Comparison of ENCODE assay signal across 8 mouse cellular contexts in the genomic region with DNA sequence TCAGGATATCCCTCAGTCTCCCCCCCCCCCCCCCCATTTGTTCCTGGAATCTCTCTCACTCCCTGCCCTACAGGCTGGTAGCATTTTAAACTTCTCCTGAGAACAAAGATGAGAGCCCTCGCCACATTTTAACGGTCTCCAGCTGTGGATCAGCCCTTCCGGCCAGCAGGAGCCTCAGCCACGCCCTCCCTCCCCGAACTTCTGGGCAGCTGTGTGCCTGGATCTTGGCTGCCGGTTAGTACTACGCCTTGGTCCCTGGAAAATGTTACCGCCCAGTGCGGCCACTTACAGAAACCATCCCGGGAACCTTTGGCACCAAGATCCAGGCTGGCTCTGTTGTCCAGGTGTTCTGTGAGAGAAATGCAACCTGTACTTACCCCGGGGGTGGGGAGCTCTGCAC. TPM values are rescaled to one million over a fixed set of nuclear protein-coding genes. Genes with fewer than 3 reads are reported as not detected.
DNase-seq lines count a peak whose midpoint lies in the region; ATAC-seq and TF ChIP-seq lines count a peak whose summit lies in the region.

No protein-coding gene starts in this region.

- H3K4me2 ChIP-seq in forebrain, postnatal 0 days (ENCODE audit: low read depth) = no peak overlapping the region
- H3K4me2 ChIP-seq in embryonic facial prominence, embryonic 11.5 days (ENCODE audit: low read depth, low read length) = peak overlapping the region; percentile 27
- peak overlapping the region; percentile 36 for H3K4me2 ChIP-seq in neural tube, embryonic 12.5 days (replicated peaks)

- WGBS in forebrain, embryonic 10.5 days = 3% methylated on average over 11 of the region's 11 CpGs
- WGBS in forebrain, postnatal 0 days = 8% methylated on average over 11 of the region's 11 CpGs
- WGBS in embryonic facial prominence, embryonic 11.5 days = 2% methylated on average over 11 of the region's 11 CpGs
- 1% methylated on average over 11 of the region's 11 CpGs for WGBS in neural tube, embryonic 12.5 days

- H3K4me3 ChIP-seq in forebrain, embryonic 10.5 days = peak overlapping the region; percentile 38
- H3K4me3 ChIP-seq in forebrain, postnatal 0 days (ENCODE audit: low read depth, low read length) = no peak overlapping the region
- peak overlapping the region; percentile 6; the same call in 1 of the 2 replicates for H3K4me3 ChIP-seq in embryonic facial prominence, embryonic 11.5 days (ENCODE audit: low read depth, low read length)
- H3K4me3 ChIP-seq in neural tube, embryonic 12.5 days = no peak overlapping the region

- no peaks in the 10 kb centered on the region for H3K36me3 ChIP-seq in forebrain, embryonic 10.5 days (replicated peaks)
- H3K36me3 ChIP-seq in forebrain, postnatal 0 days (ENCODE audit: insufficient read depth) = no peaks in the 10 kb centered on the region
- H3K36me3 ChIP-seq in embryonic facial prominence, embryonic 11.5 days (replicated peaks; ENCODE audit: control insufficient read depth, insufficient read depth, low read depth, low read length) = no peaks in the 10 kb centered on the region
- H3K36me3 ChIP-seq in neural tube, embryonic 12.5 days = no peaks in the 10 kb centered on the region

- H3K4me1 ChIP-seq in forebrain, embryonic 10.5 days = peaks cover 18% of the 10 kb centered on the region
- H3K4me1 ChIP-seq in forebrain, postnatal 0 days (ENCODE audit: insufficient read depth) = no peaks in the 10 kb centered on the region
- H3K4me1 ChIP-seq in embryonic facial prominence, embryonic 11.5 days (ENCODE audit: control insufficient read depth, insufficient read depth, low read length) = no peaks in the 10 kb centered on the region; the same call in 1 of the 2 replicates
- peaks cover 6% of the 10 kb centered on the region; the same call in 1 of the 2 replicates for H3K4me1 ChIP-seq in neural tube, embryonic 12.5 days

- TF ChIP-seq CTCF in forebrain, postnatal 0 days (IDR thresholded peaks at IDR 0.05; ENCODE audit: low read depth) = no peak

- no peaks in the 10 kb centered on the region for H3K9me3 ChIP-seq in forebrain, embryonic 10.5 days
- H3K9me3 ChIP-seq in forebrain, postnatal 0 days (ENCODE audit: low read length) = no peaks in the 10 kb centered on the region
- no peaks in the 10 kb centered on the region for H3K9me3 ChIP-seq in embryonic facial prominence, embryonic 11.5 days (replicated peaks; ENCODE audit: control insufficient read depth, low read length)
- H3K9me3 ChIP-seq in neural tube, embryonic 12.5 days = no peaks in the 10 kb centered on the region

- DNase-seq in forebrain, embryonic 10.5 days (ENCODE audit: extremely low spot score, low spot score) = peak; percentile 58
- no peak for DNase-seq in forebrain, postnatal 0 days
- peak; percentile 88 for DNase-seq in embryonic facial prominence, embryonic 11.5 days (ENCODE audit: low spot score)
- DNase-seq in heart, postnatal 14 days = peak; percentile 75
- DNase-seq in liver = peak; percentile 48

- H3K9ac ChIP-seq in forebrain, postnatal 0 days = no peak overlapping the region
- peak overlapping the region; percentile 47; the same call in 1 of the 2 replicates for H3K9ac ChIP-seq in embryonic facial prominence, embryonic 11.5 days (replicated peaks; ENCODE audit: low read length)
- no peak overlapping the region for H3K9ac ChIP-seq in neural tube, embryonic 12.5 days

- H3K27ac ChIP-seq in forebrain, embryonic 10.5 days = peak overlapping the region; percentile 78
- no peak overlapping the region for H3K27ac ChIP-seq in forebrain, postnatal 0 days (ENCODE audit: low read depth, low read length)
- H3K27ac ChIP-seq in embryonic facial prominence, embryonic 11.5 days (replicated peaks; ENCODE audit: low read depth, low read length) = 0 out of 2 replicates have a peak overlapping the region, but pooled peaks have one; percentile 20
- H3K27ac ChIP-seq in neural tube, embryonic 12.5 days = no peak overlapping the region

- H3K27me3 ChIP-seq in forebrain, embryonic 10.5 days (ENCODE audit: poor library complexity, severe bottlenecking) = peaks cover 3% of the 10 kb centered on the region; the same call in 1 of the 2 replicates
- H3K27me3 ChIP-seq in forebrain, postnatal 0 days (ENCODE audit: insufficient read depth, low read length) = no peaks in the 10 kb centered on the region
- H3K27me3 ChIP-seq in embryonic facial prominence, embryonic 11.5 days (ENCODE audit: control insufficient read depth, insufficient read depth, low read length) = no peaks in the 10 kb centered on the region
- H3K27me3 ChIP-seq in neural tube, embryonic 12.5 days (replicated peaks) = no peaks in the 10 kb centered on the region

- intact Hi-C loops in heart, postnatal 14 days (cut with DNase I) = no loop called here

- ATAC-seq in forebrain, postnatal 0 days = no peak
- peak; percentile 80 for ATAC-seq in embryonic facial prominence, embryonic 11.5 days (replicated peaks; ENCODE audit: insufficient number of reproducible peaks, low FRiP score, low TSS enrichment, low read depth)
- ATAC-seq in neural tube, embryonic 12.5 days (ENCODE audit: low FRiP score, low read depth) = no peak
- ATAC-seq in erythroid progenitor cell, adult 5-6 weeks (replicated peaks; ENCODE audit: low FRiP score, poor library complexity, severe bottlenecking) = no peak
- no peak for ATAC-seq in cerebellum, adult (ENCODE audit: insufficient number of reproducible peaks, low FRiP score, low TSS enrichment)

RNA-seq across cellular contexts. Expression of gene Ptgfrn, which starts 20.4 kb away (rescaled TPM):
- polyA plus RNA-seq in forebrain, embryonic 10.5 days (2016; fragmentation: Nextera tagmentation; extraction: Ambion mirVana) = 3.2 and 3.3 TPM in 2 replicates
- 37.7 and 40.2 TPM in 2 replicates for total RNA-seq in forebrain, postnatal 0 days (2014; rRNA removed)
- 2.7 and 3.2 TPM in 2 replicates for polyA plus RNA-seq in forebrain, postnatal 0 days (2015; fragmentation: Nextera tagmentation; extraction: Ambion mirVana)
- 4.8 and 6.5 TPM in 2 replicates for polyA plus RNA-seq in embryonic facial prominence, embryonic 11.5 days (2014; fragmentation: Nextera tagmentation; extraction: Ambion mirVana)
- total RNA-seq in heart, postnatal 14 days (2021) = 10 to 100 TPM; 48.9 to 49.4 TPM
- polyA plus RNA-seq in neural tube, embryonic 12.5 days (2016; fragmentation: Nextera tagmentation; extraction: Ambion mirVana) = 3.0 and 3.1 TPM in 2 replicates
- 0.84 TPM in 1 of 2 replicates, not detected in the other for total RNA-seq in erythroid progenitor cell, adult 5-6 weeks (2015; ENCODE audit: low replicate concordance)
- not detected in 2 replicates for total RNA-seq in erythroid progenitor cell, adult 5-6 weeks (2017; ENCODE audit: low replicate concordance)

Comparison
In these comparisons a context has a peak if more than half of its experiments do, and no peak if none do; other contexts are left out.
1. H3K27ac ChIP-seq: peak in forebrain, embryonic 10.5 days (single experiment) and embryonic facial prominence, embryonic 11.5 days (single experiment); none in forebrain, postnatal 0 days (single experiment) and neural tube, embryonic 12.5 days (single experiment).
2. H3K4me3 ChIP-seq: peak in forebrain, embryonic 10.5 days (single experiment) and embryonic facial prominence, embryonic 11.5 days (single experiment); none in forebrain, postnatal 0 days (single experiment) and neural tube, embryonic 12.5 days (single experiment).